17 mouse cellular contexts compared by ENCODE assay signal in genomic region chr1:68860341-68860740, GRCm38 (mm10).
"Had no signal": no experiment of that assay in that cellular context is flagged by ENCODE, and none has a peak within 500 bp of the region (broad histone marks: within the 10 kb centered on the region; RNA-seq: fewer than 3 reads in every experiment).

No protein-coding gene starts in this region.

- H3K4me1 ChIP-seq: lung, embryonic 15.5 days; megakaryocyte, embryonic 14.5 days; midbrain, embryonic 15.5 days; neural tube, embryonic 12.5 days; stomach, embryonic 15.5 days had no signal

- H3K27ac ChIP-seq: lung, embryonic 15.5 days; macrophage; midbrain, embryonic 13.5 days; midbrain, embryonic 15.5 days; neural tube, embryonic 12.5 days; stomach, embryonic 15.5 days; stomach, postnatal 0 days had no signal

- ATAC-seq: lung, postnatal 0 days; midbrain, embryonic 13.5 days; midbrain, embryonic 15.5 days had no signal

- DNase-seq: lung, adult 2 months; lung, postnatal 14 days; lung, postnatal 36 days; right cerebral cortex, postnatal 14 days; thymus, adult 2 months; thymus, postnatal 25 days; thymus, postnatal 4 days had no signal

- H3K4me3 ChIP-seq: lung, embryonic 15.5 days; megakaryocyte, embryonic 14.5 days; midbrain, embryonic 13.5 days; midbrain, embryonic 15.5 days; neural tube, embryonic 12.5 days; stomach, embryonic 15.5 days had no signal

- H3K36me3 ChIP-seq: lung, embryonic 15.5 days; midbrain, embryonic 13.5 days; midbrain, embryonic 15.5 days; neural tube, embryonic 12.5 days; stomach, embryonic 15.5 days had no signal

- H3K9me3 ChIP-seq: lung, embryonic 15.5 days; megakaryocyte, embryonic 14.5 days; midbrain, embryonic 13.5 days; midbrain, embryonic 15.5 days; neural tube, embryonic 12.5 days; stomach, embryonic 15.5 days had no signal

- H3K9ac ChIP-seq: lung, embryonic 15.5 days; midbrain, embryonic 13.5 days; midbrain, embryonic 15.5 days; neural tube, embryonic 12.5 days; stomach, embryonic 15.5 days had no signal

- H3K27me3 ChIP-seq: lung, embryonic 15.5 days; megakaryocyte, embryonic 14.5 days; midbrain, embryonic 13.5 days; midbrain, embryonic 15.5 days; neural tube, embryonic 12.5 days; stomach, embryonic 15.5 days had no signal

- H3K4me2 ChIP-seq: lung, embryonic 15.5 days; midbrain, embryonic 11.5 days; midbrain, embryonic 13.5 days; midbrain, embryonic 15.5 days; neural tube, embryonic 12.5 days; stomach, embryonic 15.5 days had no signal
